Mouse (Mus musculus): ENCODE measurements around the gene Lmtk2.

Gene Lmtk2

GRCm38 (mm10) chr5:144215992-144216391, 115.8 kb downstream of the Lmtk2 start:
- no peak for DNase-seq (ENCODE audit: low read depth, low spot score)

- DNase-seq (ENCODE audit: low read depth, low spot score) = no peak
These were observed 117.8 kb downstream of the Lmtk2 start for GRCm38 (mm10) chr5:144218061-144218460.

GRCm38 (mm10) chr5:144219306-144219705, 119.1 kb downstream of the Lmtk2 start:
- no peak for DNase-seq (ENCODE audit: low read depth, low spot score)

- no peak for DNase-seq (ENCODE audit: low read depth, low spot score)
These were observed 119.7 kb downstream of the Lmtk2 start for GRCm38 (mm10) chr5:144219936-144220335.

- no peak for DNase-seq (ENCODE audit: low read depth, low spot score)
These were observed 121.1 kb downstream of the Lmtk2 start for GRCm38 (mm10) chr5:144221305-144221704.

- no peak for DNase-seq (ENCODE audit: low read depth, low spot score)
These were observed 122.7 kb downstream of the Lmtk2 start for GRCm38 (mm10) chr5:144222811-144223502.

- peak; percentile 83 for DNase-seq (ENCODE audit: low read depth, low spot score)
These were observed 123.2 kb downstream of the Lmtk2 start, which contains the start of gene Tecpr1 for GRCm38 (mm10) chr5:144223503-144223862. TSS of gene Tecpr1 (minus strand) at chr5:144223615.

GRCm38 (mm10) chr5:144223899-144224816, 123.9 kb downstream of the Lmtk2 start:
- DNase-seq (ENCODE audit: low read depth, low spot score) = no peak

GRCm38 (mm10) chr5:144226220-144226619, 126.0 kb downstream of the Lmtk2 start:
- DNase-seq (ENCODE audit: low read depth, low spot score) = peak; percentile 45

- no peak for DNase-seq (ENCODE audit: low read depth, low spot score)
These were observed 130.0 kb downstream of the Lmtk2 start for GRCm38 (mm10) chr5:144230216-144230615.

- DNase-seq (ENCODE audit: low read depth, low spot score) = no peak
These were observed 131.2 kb downstream of the Lmtk2 start for GRCm38 (mm10) chr5:144231410-144231809.

- no peak for DNase-seq (ENCODE audit: low read depth, low spot score)
These were observed 132.3 kb downstream of the Lmtk2 start for GRCm38 (mm10) chr5:144232531-144232930.

- no peak for DNase-seq (ENCODE audit: low read depth, low spot score)
These were observed 134.0 kb downstream of the Lmtk2 start for GRCm38 (mm10) chr5:144234222-144234621.

GRCm38 (mm10) chr5:144234714-144235113, 134.5 kb downstream of the Lmtk2 start:
- no peak for DNase-seq (ENCODE audit: low read depth, low spot score)

All from WW6 (cell line).